Mouse (Mus musculus) liver, embryonic 13.5 days (tissue): ENCODE measurements around the gene Afmid. TPM values are rescaled to one million over a fixed set of nuclear protein-coding genes. Genes with fewer than 3 reads are reported as not detected.
A peak's percentile ranks its signal among the peaks of the same experiment; 100 is the strongest.
"Not testable (repeated sequence)": the region's sequence is repeated elsewhere in the genome, so short reads cannot be mapped to it uniquely, and the experiment has no call there.

Experiments used
- ATAC-seq: fragments of 200-750 bp; cut with Nextera tagmentation; 2 replicates; pipeline ENCODE4 v1.8.0; 2017; ENCODE audit warnings: low read depth, mild to moderate bottlenecking, moderate number of reproducible peaks, moderate library complexity
- DNase-seq: peaks from one replicate; pipeline ENCODE4 v3.0.0; 2022
- H3K27ac ChIP-seq: fragments of 300-500 bp; sonication (generic); 2 replicates; pipeline ENCODE4 v1.5.1; 2015; ENCODE audit warnings: moderate library complexity, mild to moderate bottlenecking, inconsistent platforms
- H3K27me3 ChIP-seq: fragments of 300-500 bp; sonication (generic); 2 replicates; pipeline ENCODE4 v1.6.1; 2015; ENCODE audit warnings: mild to moderate bottlenecking, inconsistent platforms
- H3K36me3 ChIP-seq: fragments of 300-500 bp; sonication (generic); 2 replicates; pipeline ENCODE4 v1.6.1; 2015; ENCODE audit warnings: mild to moderate bottlenecking, inconsistent platforms
- H3K4me1 ChIP-seq: fragments of 300-500 bp; sonication (generic); replicated peaks from 2 replicates; pipeline ENCODE4 v1.6.1; 2015; ENCODE audit warnings: inconsistent platforms
- H3K4me2 ChIP-seq: fragments of 300-500 bp; sonication (generic); 2 replicates; pipeline ENCODE4 v1.6.1; 2015; ENCODE audit warnings: inconsistent platforms, mild to moderate bottlenecking, moderate library complexity
- H3K4me3 ChIP-seq: fragments of 300-500 bp; sonication (generic); replicated peaks from 2 replicates; pipeline ENCODE4 v1.5.1; 2015; ENCODE audit warnings: mild to moderate bottlenecking, inconsistent platforms
- H3K9ac ChIP-seq: fragments of 300-500 bp; sonication (generic); 2 replicates; pipeline ENCODE4 v1.6.1; 2015; ENCODE audit warnings: mild to moderate bottlenecking, inconsistent platforms
- H3K9me3 ChIP-seq: fragments of 300-500 bp; sonication (generic); replicated peaks from 2 replicates; pipeline ENCODE4 v1.6.1; 2016; ENCODE audit warnings: inconsistent platforms
- WGBS: fragments of 180-500 bp; shearing (Covaris S2); methylation state at CpG from one replicate; pipeline ENCODE4 v1.1.7; 2015; ENCODE audit not compliant: insufficient replicate concordance; 5-methylcytosine and 5-hydroxymethylcytosine counted together
- polyA plus RNA-seq: library from polyadenylated mRNA; unstranded; fragments of >200 nt; fragmentation: Nextera tagmentation; extraction: Ambion mirVana; gene quantifications from 2 replicates; pipeline ENCODE4 v1.2.1, GENCODE M21; 2015

The Afmid gene
- polyA plus RNA-seq, 1 experiment from 2014 or later = 7.8 TPM

- H3K27ac ChIP-seq = peak overlapping the region; percentile 44
- DNase-seq = no peak
- WGBS = 70% methylated on average over 8 of the region's 8 CpGs
- H3K4me1 ChIP-seq = peaks cover 91% of the 10 kb centered on the region
- peak overlapping the region; percentile 86 for H3K4me3 ChIP-seq
- H3K36me3 ChIP-seq = peaks cover 25% of the 10 kb centered on the region
- no peaks in the 10 kb centered on the region for H3K27me3 ChIP-seq
- peak overlapping the region; percentile 96 for H3K4me2 ChIP-seq
- H3K9me3 ChIP-seq = no peaks in the 10 kb centered on the region
- no peak for ATAC-seq
- peak overlapping the region; percentile 97; the same call in 1 of the 2 replicates for H3K9ac ChIP-seq
Observed at GRCm38 (mm10) chr11:117826916-117827315, 1.2 kb downstream of the Afmid start.

DNA sequence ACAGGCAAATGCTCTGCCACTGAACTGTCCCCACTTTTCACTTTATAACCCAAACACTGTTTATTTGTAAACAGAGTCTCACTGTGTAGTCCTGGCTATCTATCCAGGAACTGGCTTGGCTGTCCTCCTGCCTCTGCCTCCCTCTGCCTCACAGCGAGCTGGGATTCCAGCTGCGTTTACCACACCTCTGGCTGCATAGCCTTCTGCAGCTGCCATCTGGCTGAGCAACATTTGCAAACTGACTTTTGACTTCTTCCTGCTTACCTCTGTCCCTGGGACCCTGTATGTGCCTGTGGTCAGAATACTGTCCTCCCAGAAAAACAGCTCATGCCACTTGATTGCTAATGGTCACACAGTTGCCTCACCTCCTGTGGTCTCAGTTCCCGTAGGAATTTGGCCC lies 1.7 kb downstream of the Afmid start:
- Histone ChIP-seq H3K4me1 (peaks cover 91% of the 10 kb centered on the region), H3K4me3 (no peak overlapping the region), H3K27me3 (no peaks in the 10 kb centered on the region), H3K4me2 (peak overlapping the region; percentile 96), H3K9ac (peak overlapping the region; percentile 97), H3K27ac (peak overlapping the region; percentile 44), H3K36me3 (peaks cover 20% of the 10 kb centered on the region), H3K9me3 (no peaks in the 10 kb centered on the region)
- ATAC-seq = no peak
- 64% methylated on average over 3 of the region's 3 CpGs for WGBS
- DNase-seq = no peak

- WGBS = 52% methylated on average over 18 of the region's 18 CpGs
- DNase-seq (no peak), ATAC-seq (no peak)
- Histone ChIP-seq H3K4me3 (no peak overlapping the region), H3K27ac (peak overlapping the region; percentile 87), H3K4me1 (peaks cover 91% of the 10 kb centered on the region), H3K9me3 (no peaks in the 10 kb centered on the region), H3K9ac (peak overlapping the region; percentile 97), H3K4me2 (peak overlapping the region; percentile 96), H3K36me3 (peaks cover 14% of the 10 kb centered on the region), H3K27me3 (no peaks in the 10 kb centered on the region)
Observed at GRCm38 (mm10) chr11:117828149-117828887, 2.6 kb downstream of the Afmid start.

DNA sequence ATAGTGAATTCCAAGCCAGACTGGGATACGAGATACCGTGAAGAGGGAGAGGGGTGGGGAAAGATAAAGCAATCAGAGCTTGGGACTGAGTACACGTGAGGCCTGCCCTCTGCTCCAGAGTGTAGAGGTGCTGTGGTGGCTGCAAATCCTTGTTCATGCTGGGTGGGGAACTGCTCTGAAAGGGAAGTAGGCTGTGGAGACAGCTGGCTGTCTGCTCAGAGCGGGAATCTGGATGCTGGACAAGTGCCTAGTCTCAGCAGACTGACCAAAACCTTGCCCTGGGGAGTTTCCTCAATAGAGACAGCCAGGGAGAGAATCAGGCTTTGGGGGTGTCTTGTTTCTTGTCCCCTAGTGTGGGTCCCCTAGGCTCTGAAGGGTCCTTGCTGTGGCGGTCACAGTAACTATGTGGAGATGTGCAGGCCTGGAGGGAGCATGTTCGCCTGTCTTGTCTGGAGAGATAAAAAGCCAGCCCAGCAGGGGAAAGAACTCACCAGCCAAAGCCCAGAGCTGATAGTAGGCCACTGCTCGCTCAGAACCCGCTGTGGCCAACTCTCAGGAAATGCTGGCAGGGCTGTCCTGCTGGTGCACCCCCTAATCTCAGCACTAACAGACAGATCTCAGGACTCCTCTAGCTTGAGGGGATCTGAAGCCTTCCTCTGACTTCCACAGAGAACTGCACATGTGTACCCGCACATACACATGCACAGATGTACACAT lies 3.3 kb downstream of the Afmid start:
- Histone ChIP-seq H3K9me3 (no peaks in the 10 kb centered on the region), H3K4me2 (peak overlapping the region; percentile 96), H3K27ac (peak overlapping the region; percentile 87), H3K9ac (peak overlapping the region; percentile 97; the same call in 1 of the 2 replicates), H3K4me3 (no peak overlapping the region), H3K27me3 (no peaks in the 10 kb centered on the region), H3K36me3 (peaks cover 7% of the 10 kb centered on the region), H3K4me1 (peaks cover 90% of the 10 kb centered on the region)
- ATAC-seq (peak; percentile 56), DNase-seq (peak; percentile 59)
- WGBS = 8% methylated on average over 9 of the region's 9 CpGs

- peaks cover 91% of the 10 kb centered on the region for H3K4me1 ChIP-seq
- H3K4me2 ChIP-seq = peak overlapping the region; percentile 96; the same call in 1 of the 2 replicates
- H3K27me3 ChIP-seq = no peaks in the 10 kb centered on the region
- ATAC-seq (no peak), DNase-seq (no peak)
- 54% methylated on average over 2 of the region's 2 CpGs for WGBS
- no peak overlapping the region for H3K4me3 ChIP-seq
- H3K9ac ChIP-seq = 0 out of 2 replicates have a peak overlapping the region, but pooled peaks have one; percentile 23
- peak overlapping the region; percentile 87 for H3K27ac ChIP-seq
- 0 out of 2 replicates have a peak, but pooled peaks cover 4% of the 10 kb centered on the region for H3K36me3 ChIP-seq
- no peaks in the 10 kb centered on the region for H3K9me3 ChIP-seq
Observed at GRCm38 (mm10) chr11:117829671-117830215, 4.0 kb downstream of the Afmid start.

DNA sequence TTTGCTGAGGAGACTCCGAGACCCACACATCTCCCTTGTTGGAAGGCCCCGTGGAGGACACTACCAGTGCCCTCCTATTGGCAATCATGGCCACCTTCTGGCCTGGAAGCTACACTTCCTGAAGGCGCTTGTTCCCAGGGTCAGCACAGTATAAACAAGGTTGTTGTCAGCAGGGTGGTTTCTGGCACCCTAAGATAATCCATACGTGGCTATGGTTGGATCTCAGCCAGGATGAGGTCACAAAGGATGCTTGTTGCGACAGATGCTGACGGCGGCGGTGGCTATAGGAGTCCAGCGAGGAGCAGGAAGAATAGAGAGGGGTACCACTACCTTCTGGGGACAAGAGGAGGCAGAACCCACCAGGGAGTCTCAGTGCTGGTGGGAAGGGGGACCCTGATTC lies 4.7 kb downstream of the Afmid start:
- H3K9me3 ChIP-seq = no peaks in the 10 kb centered on the region
- H3K9ac ChIP-seq = 0 out of 2 replicates have a peak overlapping the region, but pooled peaks have one; percentile 23

DNA sequence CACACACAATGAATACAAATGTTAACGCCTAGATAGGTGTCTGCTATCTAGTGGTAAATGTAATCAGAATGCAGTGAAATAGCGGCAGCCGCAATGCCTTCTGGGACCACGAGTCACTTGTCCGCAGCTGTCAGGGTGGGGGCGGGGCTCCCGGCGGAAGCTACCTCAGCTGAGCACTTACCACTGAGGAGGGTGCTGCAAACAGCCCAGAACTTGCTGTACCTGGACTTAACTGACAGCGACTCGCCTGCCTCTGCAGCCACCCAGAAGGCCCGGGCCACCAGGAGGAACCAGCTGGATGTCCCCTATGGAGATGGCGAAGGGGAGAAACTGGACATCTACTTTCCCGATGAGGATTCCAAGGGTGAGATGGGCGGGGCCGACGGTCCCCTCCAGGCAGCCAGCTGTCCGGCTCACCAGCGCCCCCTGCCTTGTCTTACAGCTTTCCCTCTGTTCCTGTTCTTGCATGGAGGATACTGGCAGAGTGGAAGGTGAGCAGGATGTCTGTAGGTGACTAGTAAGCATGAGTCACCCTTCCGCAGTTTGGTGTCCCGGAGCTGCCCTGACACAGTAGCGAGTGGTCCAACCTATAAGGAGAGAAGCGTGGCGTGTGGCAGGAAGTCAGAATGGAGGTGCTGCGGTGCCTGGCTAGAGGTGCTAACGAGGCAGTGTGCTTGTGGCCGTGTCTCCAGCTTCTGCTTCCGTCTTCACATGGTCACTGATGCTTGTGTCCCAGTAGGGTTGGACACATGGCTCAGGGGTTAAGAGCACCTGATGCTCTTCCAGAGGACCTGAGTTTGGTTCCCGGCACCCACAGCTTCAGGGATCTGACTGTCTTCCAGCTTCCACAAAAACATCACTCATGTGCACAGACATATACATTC lies 6.6 kb downstream of the Afmid start:
- Histone ChIP-seq H3K4me1 (peaks cover 98% of the 10 kb centered on the region), H3K27me3 (no peaks in the 10 kb centered on the region), H3K27ac (peak overlapping the region; percentile 87), H3K9ac (peak overlapping the region; percentile 66), H3K9me3 (no peaks in the 10 kb centered on the region), H3K4me3 (peak overlapping the region; percentile 57), H3K36me3 (0 out of 2 replicates have a peak, but pooled peaks cover 4% of the 10 kb centered on the region), H3K4me2 (peak overlapping the region; percentile 69)
- 13% methylated on average over 28 of the region's 28 CpGs for WGBS
- peak; percentile 91 for DNase-seq
- peak; percentile 80 for ATAC-seq

More for the DNA sequence above, 4.7 kb downstream of the Afmid start:
- 0 out of 2 replicates have a peak, but pooled peaks cover 4% of the 10 kb centered on the region for H3K36me3 ChIP-seq
- peaks cover 95% of the 10 kb centered on the region for H3K4me1 ChIP-seq
- no peak overlapping the region for H3K4me3 ChIP-seq
- H3K27ac ChIP-seq = peak overlapping the region; percentile 87
- WGBS = 57% methylated on average over 9 of the region's 9 CpGs
- ATAC-seq (no peak), DNase-seq (no peak)
- H3K27me3 ChIP-seq = no peaks in the 10 kb centered on the region
- H3K4me2 ChIP-seq = peak overlapping the region; percentile 96; the same call in 1 of the 2 replicates

GRCm38 (mm10) chr11:117833509-117833908 lies 7.8 kb downstream of the Afmid start:
- not testable (repeated sequence) for H3K4me3 ChIP-seq, H3K4me2 ChIP-seq, H3K9me3 ChIP-seq, H3K27me3 ChIP-seq, DNase-seq, H3K36me3 ChIP-seq, H3K9ac ChIP-seq, H3K27ac ChIP-seq, ATAC-seq
- 77% methylated on average over 5 of the region's 6 CpGs for WGBS
- peaks cover 98% of the 10 kb centered on the region for H3K4me1 ChIP-seq

- ATAC-seq = no peak
- WGBS = 84% methylated on average over 8 of the region's 8 CpGs
- Histone ChIP-seq H3K27me3 (no peaks in the 10 kb centered on the region), H3K9me3 (no peaks in the 10 kb centered on the region), H3K9ac (no peak overlapping the region), H3K4me3 (no peak overlapping the region), H3K4me1 (peaks cover 98% of the 10 kb centered on the region), H3K27ac (peak overlapping the region; percentile 5), H3K36me3 (0 out of 2 replicates have a peak, but pooled peaks cover 4% of the 10 kb centered on the region), H3K4me2 (no peak overlapping the region)
- DNase-seq = no peak
Observed at GRCm38 (mm10) chr11:117834086-117834485, 8.4 kb downstream of the Afmid start.

DNA sequence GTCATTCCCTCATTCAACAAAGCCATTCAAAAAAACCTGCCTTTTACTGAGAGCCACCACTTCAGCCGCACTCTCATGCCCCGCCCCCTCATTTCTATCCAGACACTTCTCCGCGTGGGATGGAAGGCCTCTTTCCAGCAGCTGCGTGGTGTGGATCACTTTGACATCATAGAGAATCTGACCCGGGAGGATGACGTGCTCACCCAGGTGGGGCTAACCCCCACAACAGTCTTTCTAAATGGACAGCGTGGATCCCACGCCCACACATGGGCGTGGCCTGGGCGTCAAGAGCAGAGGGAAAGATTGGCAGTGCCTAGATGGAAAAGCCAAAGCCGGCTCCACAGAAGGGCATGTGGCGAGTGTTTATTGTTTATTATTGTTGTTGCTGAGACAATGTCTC lies 10.6 kb downstream of the Afmid start:
- no peak overlapping the region; the same call in 1 of the 2 replicates for H3K4me3 ChIP-seq
- peak overlapping the region; percentile 94 for H3K27ac ChIP-seq
- 0 out of 2 replicates have a peak overlapping the region, but pooled peaks have one; percentile 26 for H3K9ac ChIP-seq
- WGBS = 20% methylated on average over 13 of the region's 13 CpGs
- H3K27me3 ChIP-seq = no peaks in the 10 kb centered on the region
- no peak for ATAC-seq
- H3K4me1 ChIP-seq = peaks cover 98% of the 10 kb centered on the region
- H3K36me3 ChIP-seq = 0 out of 2 replicates have a peak, but pooled peaks cover 4% of the 10 kb centered on the region
- peak overlapping the region; percentile 51 for H3K4me2 ChIP-seq
- peak; percentile 67 for DNase-seq
- H3K9me3 ChIP-seq = no peaks in the 10 kb centered on the region
